Mouse (Mus musculus) intestine, postnatal 0 days (tissue): ENCODE results near the gene Prkd2. TPM values are rescaled to one million over a fixed set of nuclear protein-coding genes. Genes with fewer than 3 reads are reported as not detected.

ENCODE experiments used
- ATAC-seq: fragments of 200-750 bp; cut with Nextera tagmentation; 2 replicates; pipeline ENCODE4 v1.8.0; 2017; ENCODE audit warnings: mild to moderate bottlenecking, moderate TSS enrichment, moderate library complexity
- H3K27ac ChIP-seq: fragments of 300-500 bp; sonication (generic); 2 replicates; pipeline ENCODE4 v1.5.1; 2014; ENCODE audit warnings: mild to moderate bottlenecking, low read depth, low read length, moderate library complexity
- H3K27me3 ChIP-seq: fragments of 300-500 bp; sonication (generic); replicated peaks from 2 replicates; pipeline ENCODE4 v1.6.1; 2014; ENCODE audit warnings: low read length, mixed read lengths; ENCODE audit not compliant: control insufficient read depth, insufficient read depth
- H3K36me3 ChIP-seq: fragments of 300-500 bp; sonication (generic); 2 replicates; pipeline ENCODE4 v1.6.1; 2014; ENCODE audit warnings: mild to moderate bottlenecking, moderate library complexity; ENCODE audit not compliant: control insufficient read depth, insufficient read depth
- H3K4me1 ChIP-seq: fragments of 300-500 bp; sonication (generic); replicated peaks from 2 replicates; pipeline ENCODE4 v1.6.1; 2014; ENCODE audit warnings: antibody characterized with exemption, low read length, mixed read lengths; ENCODE audit not compliant: control insufficient read depth, insufficient read depth
- H3K4me2 ChIP-seq: fragments of 300-500 bp; sonication (generic); replicated peaks from 2 replicates; pipeline ENCODE4 v1.6.1; 2014; ENCODE audit warnings: low read depth, mild to moderate bottlenecking, moderate library complexity
- H3K4me3 ChIP-seq: fragments of 300-500 bp; sonication (generic); 2 replicates; pipeline ENCODE4 v1.5.1; 2014; ENCODE audit warnings: low read depth, low read length
- H3K9ac ChIP-seq: fragments of 300-500 bp; sonication (generic); 2 replicates; pipeline ENCODE4 v1.6.1; 2014; ENCODE audit warnings: mild to moderate bottlenecking, low read depth, low read length
- H3K9me3 ChIP-seq: fragments of 300-500 bp; sonication (generic); 2 replicates; pipeline ENCODE4 v1.6.1; 2016; ENCODE audit warnings: mixed run types; ENCODE audit not compliant: control insufficient read depth
- CTCF ChIP-seq: sonication (generic); IDR thresholded peaks from 2 replicates; pipeline ENCODE4 v1.5.1; 2016; ENCODE audit warnings: low read depth, mild to moderate bottlenecking, control low read depth, antibody characterized with exemption, moderate library complexity
- WGBS: fragments of 180-500 bp; shearing (Covaris S2); extraction: QIAGEN DNeasy Blood & Tissue Kit; methylation state at CpG from one replicate; pipeline ENCODE4 v1.1.7; 2014; 5-methylcytosine and 5-hydroxymethylcytosine counted together
- polyA plus RNA-seq: library from polyadenylated mRNA; unstranded; fragments of >200 nt; fragmentation: Nextera tagmentation; extraction: Ambion mirVana; gene quantifications from 2 replicates; pipeline ENCODE4 v1.2.1, GENCODE M21; 2015

Gene Prkd2
- polyA plus RNA-seq, 1 experiment from 2014 or later: 9.2 TPM

DNA sequence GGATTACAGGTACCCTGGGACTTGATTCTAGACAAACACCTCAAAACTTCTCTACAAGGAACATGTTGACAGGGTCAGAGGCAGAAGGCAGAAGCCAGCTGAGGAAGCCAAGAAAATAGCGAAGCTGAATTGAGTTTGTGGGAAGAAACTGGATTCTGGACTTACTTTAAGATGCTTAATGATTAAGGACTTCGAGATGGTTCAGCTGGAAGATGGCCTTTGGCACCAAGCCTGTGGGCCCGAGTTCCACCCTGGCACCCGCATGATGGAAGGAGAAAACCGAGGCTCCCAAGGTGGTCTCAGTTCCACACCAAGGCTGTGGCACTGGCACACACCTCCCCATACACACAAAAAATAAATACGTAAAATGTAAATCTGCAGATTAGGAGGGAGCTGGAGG, 47.8 kb downstream of the Prkd2 start:
- ATAC-seq: no peak
- peak overlapping the region; percentile 58; the same call in 1 of the 2 replicates for H3K27ac ChIP-seq

DNA sequence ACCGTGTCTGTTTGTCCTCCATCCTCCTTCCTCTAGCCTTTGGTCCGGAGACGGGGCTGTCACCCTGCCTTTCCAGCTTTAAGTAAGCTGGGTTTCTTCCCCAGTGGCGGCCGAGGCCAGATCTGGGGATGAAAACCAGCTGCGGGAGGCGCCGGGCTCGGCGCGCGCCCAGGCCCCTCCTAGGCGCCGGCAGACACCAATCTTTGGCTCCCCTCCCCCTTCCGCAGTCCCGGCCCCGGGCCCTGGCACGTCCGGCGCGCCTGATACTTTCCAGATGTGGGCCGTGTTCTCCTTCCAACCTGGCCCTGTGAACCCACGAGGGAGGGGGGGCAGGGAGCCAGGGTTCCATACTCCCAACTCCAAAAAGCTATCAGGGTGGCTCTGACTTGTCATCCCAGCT, 48.2 kb downstream of the Prkd2 start:
- Histone ChIP-seq H3K27me3 (peaks cover 51% of the 10 kb centered on the region), H3K4me3 (no peak overlapping the region; the same call in 1 of the 2 replicates), H3K9me3 (0 out of 2 replicates have a peak, but pooled peaks cover under 1% of the 10 kb centered on the region), H3K9ac (no peak overlapping the region), H3K4me2 (peak overlapping the region; percentile 63), H3K4me1 (0 out of 2 replicates have a peak, but pooled peaks cover 5% of the 10 kb centered on the region), H3K27ac (peak overlapping the region; percentile 58; the same call in 1 of the 2 replicates), H3K36me3 (peaks cover 5% of the 10 kb centered on the region; the same call in 1 of the 2 replicates)
- 4% methylated on average over 23 of the region's 23 CpGs for WGBS
- ATAC-seq: 0 out of 2 replicates have a peak, but pooled peaks have one; percentile 23
- TF ChIP-seq CTCF: no peak

More for the DNA sequence above, 47.8 kb downstream of the Prkd2 start:
- no peak for TF ChIP-seq CTCF
- Histone ChIP-seq H3K4me1 (0 out of 2 replicates have a peak, but pooled peaks cover 4% of the 10 kb centered on the region), H3K36me3 (peaks cover 9% of the 10 kb centered on the region; the same call in 1 of the 2 replicates), H3K9ac (no peak overlapping the region), H3K27me3 (peaks cover 55% of the 10 kb centered on the region), H3K9me3 (0 out of 2 replicates have a peak, but pooled peaks cover 2% of the 10 kb centered on the region), H3K4me3 (no peak overlapping the region), H3K4me2 (peak overlapping the region; percentile 63; the same call in 1 of the 2 replicates)
- 41% methylated on average over 6 of the region's 6 CpGs for WGBS

DNA sequence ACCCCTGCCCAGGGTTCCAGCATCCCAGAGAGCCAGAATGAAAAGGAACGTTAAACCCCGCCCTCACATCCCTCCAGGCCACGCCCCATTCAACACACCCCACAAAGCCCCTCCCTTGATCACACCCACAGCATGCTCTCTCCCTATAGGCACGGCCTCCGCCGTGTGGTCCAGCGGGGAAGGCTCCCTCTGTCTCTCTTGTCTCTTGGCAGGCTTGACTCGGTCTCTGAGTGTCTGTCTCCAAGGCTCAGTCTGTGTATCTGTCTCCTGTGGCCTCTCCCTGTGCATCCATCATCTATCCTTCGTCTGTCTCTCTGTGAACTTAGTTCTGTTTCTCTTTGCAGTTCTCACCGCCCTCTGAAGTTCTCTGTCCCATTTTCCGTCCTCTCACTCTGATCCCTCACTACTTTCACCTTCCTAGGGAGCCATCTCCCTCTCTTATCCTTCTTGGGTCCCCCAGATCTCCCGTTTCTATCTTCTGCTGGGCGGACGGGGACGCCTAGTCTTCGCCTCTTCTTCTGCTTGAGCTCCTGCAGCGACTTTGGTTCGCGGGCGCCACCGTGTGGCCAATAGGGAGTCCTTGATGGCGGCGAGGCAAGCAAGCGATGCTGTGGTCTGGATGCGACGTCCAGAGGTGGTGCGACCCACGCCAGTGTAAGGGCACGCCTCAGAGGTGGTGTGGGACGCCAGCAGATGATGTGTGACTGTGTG, 49.1 kb downstream of the Prkd2 start, which contains the start of gene Gng8:
Gene Gng8 (plus strand): TSS at position 146 of the 711 bp plus-strand sequence.
- Histone ChIP-seq H3K9me3 (no peaks in the 10 kb centered on the region), H3K9ac (no peak within 1 kb of the TSS), H3K4me2 (peak within 1 kb of the TSS; percentile 63), H3K27ac (peak within 1 kb of the TSS; percentile 58), H3K4me1 (0 out of 2 replicates have a peak, but pooled peaks cover 5% of the 10 kb centered on the region), H3K4me3 (peak within 1 kb of the TSS; percentile 34), H3K27me3 (peaks cover 42% of the 10 kb centered on the region), H3K36me3 (no peaks in the 10 kb centered on the region; the same call in 1 of the 2 replicates)
- ATAC-seq: peak; percentile 78
- WGBS: under 1% methylated on average over 30 of the region's 30 CpGs
- TF ChIP-seq CTCF: peak; percentile 98

DNA sequence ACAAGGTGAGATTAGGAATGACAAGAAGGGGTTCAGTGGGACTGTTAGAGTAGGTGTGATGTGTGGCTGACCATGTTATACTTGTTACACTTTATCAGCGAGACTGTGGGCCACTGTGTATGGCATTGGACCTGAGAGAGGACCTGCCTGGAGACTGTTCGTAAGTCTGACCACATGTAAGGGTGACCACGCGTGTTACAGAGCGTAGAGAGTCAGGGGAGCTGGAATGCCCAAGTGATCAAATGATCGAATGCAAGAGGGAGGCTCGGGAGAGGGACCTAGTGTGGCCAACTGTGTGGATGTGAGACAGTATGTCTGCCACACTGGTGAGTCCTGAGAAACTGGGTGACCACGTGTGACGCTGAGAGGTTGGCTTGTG, 49.6 kb downstream of the Prkd2 start:
- Histone ChIP-seq H3K27me3 (peaks cover 41% of the 10 kb centered on the region), H3K4me3 (no peak overlapping the region), H3K4me2 (peak overlapping the region; percentile 63), H3K36me3 (no peaks in the 10 kb centered on the region; the same call in 1 of the 2 replicates), H3K4me1 (0 out of 2 replicates have a peak, but pooled peaks cover 5% of the 10 kb centered on the region), H3K27ac (no peak overlapping the region), H3K9me3 (no peaks in the 10 kb centered on the region), H3K9ac (no peak overlapping the region)
- WGBS: 41% methylated on average over 9 of the region's 9 CpGs
- TF ChIP-seq CTCF: no peak
- ATAC-seq: no peak

DNA sequence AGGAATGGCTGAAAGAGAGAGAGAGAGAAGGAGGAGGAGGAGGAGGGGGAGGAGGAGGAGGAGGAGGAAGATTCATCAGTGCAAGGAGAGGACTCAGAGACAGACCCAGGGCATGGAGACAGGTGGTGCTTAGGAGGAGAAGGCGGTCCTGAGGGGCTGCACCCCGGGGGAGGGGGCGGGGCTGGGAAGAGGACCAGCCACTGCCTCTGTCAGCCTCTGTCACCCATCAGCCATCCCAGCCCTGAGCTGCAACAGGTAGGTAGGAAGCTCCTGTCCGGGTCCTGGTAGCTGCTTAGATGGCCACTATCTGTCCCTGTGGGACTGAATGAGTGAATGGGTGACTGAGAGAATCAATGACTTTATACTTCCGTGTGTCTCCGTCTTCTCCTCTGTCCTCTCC, 50.9 kb downstream of the Prkd2 start:
- Histone ChIP-seq H3K9me3 (no peaks in the 10 kb centered on the region), H3K36me3 (no peaks in the 10 kb centered on the region), H3K9ac (no peak overlapping the region), H3K4me3 (no peak overlapping the region), H3K4me1 (0 out of 2 replicates have a peak, but pooled peaks cover 5% of the 10 kb centered on the region), H3K27me3 (peaks cover 41% of the 10 kb centered on the region), H3K4me2 (no peak overlapping the region), H3K27ac (no peak overlapping the region)
- no peak for ATAC-seq
- TF ChIP-seq CTCF: no peak
- WGBS: 21% methylated on average over 6 of the region's 6 CpGs

DNA sequence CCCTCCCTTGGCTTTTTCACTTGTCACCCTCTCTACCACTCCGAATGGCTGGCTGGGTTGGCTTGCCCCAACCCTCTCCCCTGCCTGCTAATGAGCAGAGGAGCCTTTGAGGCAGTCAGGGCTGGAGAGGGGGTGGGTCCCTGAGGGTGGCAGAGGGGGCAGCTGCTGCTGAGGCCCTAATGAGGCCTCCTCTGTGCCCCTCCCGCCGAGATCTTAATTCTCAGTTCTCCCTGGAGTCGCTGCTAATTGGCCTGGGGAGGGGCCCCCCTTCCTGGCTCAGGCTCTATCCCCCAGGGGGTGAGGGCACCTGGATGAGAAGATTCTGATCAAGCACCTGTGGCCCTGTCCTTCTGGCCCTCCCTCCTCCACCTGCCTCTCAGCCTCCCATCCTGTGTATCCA, 51.6 kb downstream of the Prkd2 start:
- no peak overlapping the region for H3K9ac ChIP-seq
- H3K4me2 ChIP-seq: no peak overlapping the region
- WGBS: 12% methylated on average over 4 of the region's 4 CpGs
- TF ChIP-seq CTCF: no peak
- H3K27ac ChIP-seq: no peak overlapping the region
- H3K36me3 ChIP-seq: no peaks in the 10 kb centered on the region
- no peak overlapping the region for H3K4me3 ChIP-seq
- H3K4me1 ChIP-seq: 0 out of 2 replicates have a peak, but pooled peaks cover 5% of the 10 kb centered on the region
- no peak for ATAC-seq
- H3K27me3 ChIP-seq: peaks cover 41% of the 10 kb centered on the region
- no peaks in the 10 kb centered on the region for H3K9me3 ChIP-seq
